Mouse (Mus musculus): ENCODE measurements around the gene Cfap99. TPM values are rescaled to one million over a fixed set of nuclear protein-coding genes. Genes with fewer than 3 reads are reported as not detected.

Gene Cfap99
- 0.08 and 0.10 TPM in 2 replicates for polyA plus RNA-seq (2012; rRNA removed)

GRCm38 (mm10) chr5:34288154-34288716 is at the start of gene Cfap99, which contains the start of gene Zfyve28:
Cfap99 (plus strand) TSS chr5:34288600.
Zfyve28 (minus strand) TSS chr5:34288449.

GRCm38 (mm10) chr5:34336097-34336774 is 47.8 kb downstream of the Cfap99 start, which contains the start of gene Rnf4:
Rnf4 (plus strand) TSS chr5:34336289.

GRCm38 (mm10) chr5:34369341-34370021 is 81.1 kb downstream of the Cfap99 start, which contains the start of gene Fam193a:
Fam193a (plus strand) TSS chr5:34369933.

Other genes with a start within 250 kb of the Cfap99 start
- gene Poln, start 119.2 kb upstream of the Cfap99 start, polyA plus RNA-seq (2012; rRNA removed) = 0.80 and 0.84 TPM in 2 replicates
- 7.7 and 8.1 TPM in 2 replicates for gene Haus3, start 119.1 kb upstream of the Cfap99 start, polyA plus RNA-seq (2012; rRNA removed)
- gene Mxd4, start 100.9 kb upstream of the Cfap99 start, polyA plus RNA-seq (2012; rRNA removed) = 86.1 and 87.5 TPM in 2 replicates
- 6.0 and 6.1 TPM in 2 replicates for gene Zfyve28, start 151 bp upstream of the Cfap99 start, polyA plus RNA-seq (2012; rRNA removed)
- gene Rnf4, start 47.7 kb downstream of the Cfap99 start, polyA plus RNA-seq (2012; rRNA removed) = 116 and 118 TPM in 2 replicates
- 67.7 and 71.5 TPM in 2 replicates for gene Fam193a, start 81.3 kb downstream of the Cfap99 start, polyA plus RNA-seq (2012; rRNA removed)
- 9.8 and 13.6 TPM in 2 replicates for gene Tnip2, start 225.4 kb downstream of the Cfap99 start, polyA plus RNA-seq (2012; rRNA removed)
- 39.0 and 42.5 TPM in 2 replicates for gene Sh3bp2, start 237.2 kb downstream of the Cfap99 start, polyA plus RNA-seq (2012; rRNA removed)

All from central nervous system, embryonic 14 days (tissue).